Mouse (Mus musculus) forebrain, postnatal 0 days (tissue): ENCODE results near the gene Prss28. TPM values are rescaled to one million over a fixed set of nuclear protein-coding genes. Genes with fewer than 3 reads are reported as not detected.
A peak's percentile ranks its signal among the peaks of the same experiment; 100 is the strongest.

ENCODE experiments used
- ATAC-seq: fragments of 200-750 bp; cut with Nextera tagmentation; 2 replicates; pipeline ENCODE4 v1.8.0; 2017; ENCODE audit warnings: mild to moderate bottlenecking, moderate library complexity
- DNase-seq: peaks from one replicate; pipeline ENCODE4 v3.0.0-alpha.2; 2015
- H3K27ac ChIP-seq: fragments of 300-500 bp; sonication (generic); 2 replicates; pipeline ENCODE4 v1.5.1; 2014; ENCODE audit warnings: low read depth, mild to moderate bottlenecking, antibody characterized with exemption, low read length, moderate library complexity, mixed read lengths
- H3K27me3 ChIP-seq: fragments of 300-500 bp; sonication (generic); 2 replicates; pipeline ENCODE4 v1.6.1; 2014; ENCODE audit warnings: mild to moderate bottlenecking, low read length, mixed read lengths; ENCODE audit not compliant: insufficient read depth
- H3K36me3 ChIP-seq: fragments of 300-500 bp; sonication (generic); 2 replicates; pipeline ENCODE4 v1.6.1; 2014; ENCODE audit warnings: mild to moderate bottlenecking, moderate library complexity; ENCODE audit not compliant: insufficient read depth
- H3K4me1 ChIP-seq: fragments of 300-500 bp; sonication (generic); 2 replicates; pipeline ENCODE4 v1.6.1; 2014; ENCODE audit warnings: antibody characterized with exemption; ENCODE audit not compliant: insufficient read depth
- H3K4me2 ChIP-seq: fragments of 300-500 bp; sonication (generic); 2 replicates; pipeline ENCODE4 v1.6.1; 2014; ENCODE audit warnings: low read depth, mild to moderate bottlenecking, moderate library complexity
- H3K4me3 ChIP-seq: fragments of 300-500 bp; sonication (generic); 2 replicates; pipeline ENCODE4 v1.5.1; 2014; ENCODE audit warnings: low read depth, low read length, mixed read lengths
- H3K9ac ChIP-seq: fragments of 300-500 bp; sonication (generic); 2 replicates; pipeline ENCODE4 v1.6.1; 2014; ENCODE audit warnings: mild to moderate bottlenecking
- H3K9me3 ChIP-seq: fragments of 300-500 bp; sonication (generic); 2 replicates; pipeline ENCODE4 v1.6.1; 2016; ENCODE audit warnings: low read length
- CTCF ChIP-seq: sonication (generic); IDR thresholded peaks from 2 replicates; pipeline ENCODE4 v1.5.1; 2016; ENCODE audit warnings: antibody characterized with exemption, control low read depth, low read depth
- WGBS: fragments of 180-500 bp; shearing (Covaris S2); extraction: QIAGEN DNeasy Blood & Tissue Kit; methylation state at CpG from one replicate; pipeline ENCODE4 v1.1.7; 2014; 5-methylcytosine and 5-hydroxymethylcytosine counted together
- polyA plus RNA-seq: library from polyadenylated mRNA; unstranded; fragments of >200 nt; fragmentation: Nextera tagmentation; extraction: Ambion mirVana; gene quantifications from 2 replicates; pipeline ENCODE4 v1.2.1, GENCODE M21; 2015
- total RNA-seq: library from RNA; depleted of rRNA; stranded (reverse); fragments of >200 nt; gene quantifications from 2 replicates; pipeline ENCODE4 v1.2.3, GENCODE M21; 2014

The Prss28 gene
- total and polyA plus RNA-seq, 2 experiments from 2014 or later = not detected

DNA sequence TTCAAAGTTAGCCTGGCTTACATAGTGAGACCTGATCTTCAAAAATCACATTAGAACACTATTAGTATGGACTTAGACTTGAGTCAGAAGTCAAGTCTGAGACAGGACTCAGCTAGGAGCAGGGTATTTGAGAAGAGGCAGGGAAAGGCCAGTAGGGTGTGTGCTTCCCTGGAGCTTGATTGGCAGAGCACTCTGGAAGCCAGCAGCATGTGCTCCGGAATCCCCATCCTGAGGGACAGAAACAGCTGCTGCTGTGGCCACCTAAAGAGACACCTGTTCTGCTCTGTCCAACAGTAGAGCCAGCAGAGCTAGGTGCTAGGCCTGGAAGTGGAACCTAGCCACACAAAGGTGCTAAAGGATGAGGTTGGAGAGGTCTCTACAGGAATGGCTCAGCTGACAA lies 14.3 kb upstream of the Prss28 start:
- Histone ChIP-seq H3K4me1 (no peaks in the 10 kb centered on the region), H3K9ac (no peak overlapping the region), H3K36me3 (no peaks in the 10 kb centered on the region), H3K9me3 (no peaks in the 10 kb centered on the region), H3K4me2 (no peak overlapping the region), H3K27ac (no peak overlapping the region), H3K27me3 (no peaks in the 10 kb centered on the region), H3K4me3 (no peak overlapping the region)
- no peak for ATAC-seq
- WGBS = 62% methylated on average over 1 of the region's 1 CpGs
- no peak for DNase-seq
- no peak for TF ChIP-seq CTCF

- no peaks in the 10 kb centered on the region for H3K4me1 ChIP-seq
- DNase-seq = no peak
- no peak within 1 kb of the TSS for H3K4me2 ChIP-seq
- no peak within 1 kb of the TSS for H3K4me3 ChIP-seq
- no peak within 1 kb of the TSS for H3K27ac ChIP-seq
- H3K27me3 ChIP-seq = no peaks in the 10 kb centered on the region
- no peak for TF ChIP-seq CTCF
- H3K9me3 ChIP-seq = no peaks in the 10 kb centered on the region
- H3K9ac ChIP-seq = no peak within 1 kb of the TSS
- H3K36me3 ChIP-seq = no peaks in the 10 kb centered on the region
- WGBS = 90% methylated on average over 5 of the region's 5 CpGs
- no peak for ATAC-seq
Measured at GRCm38 (mm10) chr17:25298094-25298493, 10.4 kb upstream of the Prss28 start, which contains the start of gene Prss34. TSS of gene Prss34 (plus strand) at chr17:25298394.

DNA sequence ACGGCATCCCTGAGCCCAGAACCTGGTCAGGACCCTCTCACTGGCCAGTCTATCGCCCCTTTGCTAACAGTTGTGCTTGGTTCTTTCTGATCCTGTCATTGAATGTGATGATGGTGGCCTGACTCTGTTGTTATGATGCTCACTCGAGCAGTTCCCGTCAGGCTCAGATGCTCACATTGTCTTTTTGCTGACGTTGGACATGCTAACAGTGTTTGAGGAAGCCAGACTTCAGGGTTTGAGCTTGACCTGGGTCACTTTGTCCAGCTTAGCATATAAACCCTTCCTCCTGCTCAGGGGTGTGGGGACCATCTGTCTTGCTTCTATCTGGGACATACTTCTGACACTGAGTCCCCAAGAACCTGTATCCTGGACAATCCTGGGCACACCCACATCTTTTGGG lies 9.9 kb downstream of the Prss28 start, which contains the start of gene Prss29:
Prss29 (plus strand) TSS at position 301 of the 400 bp plus-strand sequence.
- Histone ChIP-seq H3K4me2 (no peak within 1 kb of the TSS), H3K9me3 (no peaks in the 10 kb centered on the region), H3K27ac (no peak within 1 kb of the TSS), H3K4me1 (no peaks in the 10 kb centered on the region), H3K4me3 (no peak within 1 kb of the TSS), H3K9ac (no peak within 1 kb of the TSS), H3K36me3 (no peaks in the 10 kb centered on the region), H3K27me3 (no peaks in the 10 kb centered on the region)
- no peak for ATAC-seq
- WGBS = 79% methylated on average over 5 of the region's 5 CpGs
- DNase-seq = no peak
- TF ChIP-seq CTCF = no peak

GRCm38 (mm10) chr17:25320819-25321218 lies 12.4 kb downstream of the Prss28 start:
- Histone ChIP-seq H3K4me3 (no peak overlapping the region), H3K9me3 (no peaks in the 10 kb centered on the region), H3K36me3 (no peaks in the 10 kb centered on the region), H3K27me3 (no peaks in the 10 kb centered on the region), H3K4me2 (no peak overlapping the region), H3K27ac (no peak overlapping the region), H3K4me1 (no peaks in the 10 kb centered on the region), H3K9ac (no peak overlapping the region)
- WGBS = 93% methylated on average over 8 of the region's 8 CpGs
- DNase-seq = no peak
- ATAC-seq = no peak
- TF ChIP-seq CTCF = no peak

DNA sequence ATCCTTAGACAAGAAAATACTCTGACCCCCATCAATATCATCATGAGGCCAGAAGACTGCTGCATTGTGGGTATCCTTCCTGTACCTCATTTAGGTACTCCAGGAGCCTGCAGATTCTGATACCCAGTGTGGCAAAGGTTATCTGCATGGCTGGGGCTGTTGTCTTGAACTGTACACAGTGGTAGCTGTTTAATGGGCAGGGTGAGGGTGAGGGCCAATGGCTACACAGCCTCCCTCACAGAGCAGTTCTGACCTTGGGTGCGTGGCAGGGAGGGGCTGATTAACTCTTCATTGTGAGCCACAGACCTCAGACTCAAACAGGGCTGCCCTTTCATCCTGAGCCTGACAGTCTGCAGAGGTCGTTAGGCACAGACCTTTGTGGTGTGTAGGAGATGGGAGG lies 14.5 kb downstream of the Prss28 start:
- ATAC-seq (no peak), DNase-seq (no peak)
- Histone ChIP-seq H3K27ac (no peak overlapping the region), H3K36me3 (no peaks in the 10 kb centered on the region), H3K4me2 (no peak overlapping the region), H3K4me3 (no peak overlapping the region), H3K27me3 (no peaks in the 10 kb centered on the region), H3K9ac (no peak overlapping the region), H3K9me3 (no peaks in the 10 kb centered on the region), H3K4me1 (no peaks in the 10 kb centered on the region)
- 10% methylated on average over 2 of the region's 2 CpGs for whole genome bisulfite sequencing
- no peak for TF ChIP-seq CTCF

GRCm38 (mm10) chr17:25332321-25332720 lies 23.9 kb downstream of the Prss28 start:
- no peak for DNase-seq
- no peak for TF ChIP-seq CTCF
- Histone ChIP-seq H3K36me3 (no peaks in the 10 kb centered on the region), H3K4me3 (no peak overlapping the region), H3K27ac (no peak overlapping the region), H3K9ac (no peak overlapping the region), H3K4me2 (no peak overlapping the region), H3K27me3 (no peaks in the 10 kb centered on the region; the same call in 1 of the 2 replicates), H3K9me3 (no peaks in the 10 kb centered on the region), H3K4me1 (no peaks in the 10 kb centered on the region)
- WGBS = 87% methylated on average over 9 of the region's 9 CpGs
- no peak for ATAC-seq

DNA sequence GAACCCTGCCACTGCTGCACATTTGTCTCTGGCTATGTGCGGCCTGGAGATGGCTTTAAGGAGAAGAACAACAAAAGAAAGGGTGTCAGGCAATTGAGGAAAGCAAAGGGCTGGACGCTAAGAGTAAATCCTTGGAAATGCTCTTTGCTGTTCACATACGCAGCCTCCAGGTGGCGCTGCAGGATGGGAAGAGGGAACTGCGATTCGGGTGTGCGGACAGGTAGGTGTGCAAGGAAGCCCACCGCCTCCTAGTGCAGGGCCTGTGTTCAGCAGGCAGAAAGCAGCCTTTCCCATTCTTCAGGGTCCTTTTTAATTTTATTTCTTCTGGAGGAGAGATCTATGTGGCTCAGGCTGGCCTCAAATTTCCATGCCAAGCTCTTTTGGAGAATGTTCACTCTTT lies 25.5 kb downstream of the Prss28 start:
- Histone ChIP-seq H3K4me2 (no peak overlapping the region), H3K9ac (no peak overlapping the region), H3K4me1 (no peaks in the 10 kb centered on the region), H3K4me3 (no peak overlapping the region), H3K36me3 (no peaks in the 10 kb centered on the region), H3K27me3 (no peaks in the 10 kb centered on the region; the same call in 1 of the 2 replicates), H3K9me3 (no peaks in the 10 kb centered on the region), H3K27ac (no peak overlapping the region)
- DNase-seq (peak; percentile 89), ATAC-seq (peak; percentile 82)
- 1% methylated on average over 8 of the region's 8 CpGs for WGBS
- TF ChIP-seq CTCF = peak; percentile 99

DNA sequence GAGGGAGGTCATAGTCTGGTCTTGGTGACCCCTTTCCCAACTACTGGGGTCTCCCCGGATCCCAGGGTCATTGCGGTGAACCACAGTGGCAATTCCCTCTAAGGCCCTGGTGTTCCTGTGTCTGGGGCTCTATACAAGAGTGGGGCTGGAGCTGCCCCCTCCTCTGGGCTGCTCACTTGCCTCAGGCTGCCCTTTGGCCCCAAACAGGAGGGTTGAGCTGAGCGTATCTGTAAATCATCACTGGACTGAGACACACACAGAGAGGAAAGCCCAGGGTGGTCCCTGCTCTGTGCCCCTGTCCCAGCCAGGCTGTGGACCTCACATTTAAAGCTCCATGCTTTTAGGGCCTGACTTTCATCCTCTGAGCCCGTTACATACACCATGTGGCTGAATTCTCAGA lies 29.8 kb downstream of the Prss28 start:
- Histone ChIP-seq H3K4me1 (no peaks in the 10 kb centered on the region), H3K4me2 (no peak overlapping the region), H3K36me3 (no peaks in the 10 kb centered on the region), H3K9ac (no peak overlapping the region), H3K27ac (no peak overlapping the region), H3K4me3 (no peak overlapping the region), H3K27me3 (no peaks in the 10 kb centered on the region), H3K9me3 (no peaks in the 10 kb centered on the region)
- WGBS = 86% methylated on average over 4 of the region's 4 CpGs
- no peak for DNase-seq
- ATAC-seq = no peak
- TF ChIP-seq CTCF = no peak
